Mouse (Mus musculus) heart, adult 2 months (tissue): Measurements from ENCODE around the gene Lrrc7. TPM values are rescaled to one million over a fixed set of nuclear protein-coding genes. Genes with fewer than 3 reads are reported as not detected.
"Not testable (repeated sequence)": the region's sequence is repeated elsewhere in the genome, so short reads cannot be mapped to it uniquely, and the experiment has no call there.

ENCODE experiments used
- DNase-seq, 2 experiments: peaks; one replicate each; pipeline ENCODE4 v3.0.0; 2021
- H3K27ac ChIP-seq: fragments of 200-600 bp; 2 replicates; pipeline ENCODE4 v1.8.1; 2022
- H3K27me3 ChIP-seq: fragments of 200-500 bp; 2 replicates; pipeline ENCODE4 v1.6.1; 2012; ENCODE audit warnings: mild to moderate bottlenecking, low read length, inconsistent platforms, mixed read lengths; ENCODE audit not compliant: control insufficient read depth, insufficient read depth
- H3K36me3 ChIP-seq: fragments of 200-500 bp; 2 replicates; pipeline ENCODE4 v1.6.1; 2012; ENCODE audit warnings: low read length, inconsistent platforms; ENCODE audit not compliant: control insufficient read depth, insufficient read depth
- H3K4me1 ChIP-seq: fragments of 200-500 bp; 2 replicates; pipeline ENCODE4 v1.6.1; 2011; ENCODE audit warnings: low read length; ENCODE audit not compliant: control insufficient read depth, insufficient read depth
- H3K4me3 ChIP-seq: fragments of 200-600 bp; 2 replicates; pipeline ENCODE4 v1.8.1; 2022
- H3K79me2 ChIP-seq: fragments of 200-500 bp; replicated peaks from 2 replicates; pipeline ENCODE4 v1.6.1; 2012; ENCODE audit warnings: mild to moderate bottlenecking, inconsistent platforms, low read length, moderate library complexity, mixed read lengths; ENCODE audit not compliant: control insufficient read depth, insufficient read depth
- H3K9ac ChIP-seq: fragments of 200-500 bp; 2 replicates; pipeline ENCODE4 v1.6.1; 2012; ENCODE audit warnings: low read depth, mild to moderate bottlenecking, control low read depth, inconsistent platforms, low read length, mixed read lengths
- CTCF ChIP-seq: fragments of 200-600 bp; IDR thresholded peaks from 2 replicates; pipeline ENCODE4 v1.8.1; 2022; ENCODE audit warnings: antibody characterized with exemption, mild to moderate bottlenecking, moderate library complexity
- EP300 ChIP-seq: fragments of 200-500 bp; IDR thresholded peaks from 2 replicates; pipeline ENCODE4 v1.6.1; 2011; ENCODE audit warnings: low read depth, low read length, control low read depth; ENCODE audit not compliant: insufficient read depth
- POLR2A ChIP-seq: fragments of 200-500 bp; IDR thresholded peaks from 2 replicates; pipeline ENCODE4 v1.6.1; 2011; ENCODE audit warnings: mild to moderate bottlenecking, low read depth, low read length, control low read depth; ENCODE audit not compliant: insufficient read depth
- WGBS: fragments of 180-500 bp; shearing (Covaris S2); methylation state at CpG from one replicate; pipeline ENCODE4 v1.1.7; 2018; 5-methylcytosine and 5-hydroxymethylcytosine counted together
- intact Hi-C: fragments of 180-260 bp; cut with DNase I; formaldehyde crosslinking; loops from one replicate; pipeline ENCODE4 v1.15.1; 2025
- polyA plus RNA-seq: library from polyadenylated mRNA; depleted of rRNA; stranded (reverse); fragments of >200 nt; gene quantifications from 2 replicates; pipeline ENCODE4 v1.2.3, GENCODE M21; 2012
- total RNA-seq, 2 experiments: library from RNA; stranded (reverse); gene quantifications; 2 replicates each; pipeline ENCODE4 v1.2.3; 2021

Gene Lrrc7
- total and polyA plus RNA-seq, 3 experiments = 0.11 TPM; not detected in 2

DNA sequence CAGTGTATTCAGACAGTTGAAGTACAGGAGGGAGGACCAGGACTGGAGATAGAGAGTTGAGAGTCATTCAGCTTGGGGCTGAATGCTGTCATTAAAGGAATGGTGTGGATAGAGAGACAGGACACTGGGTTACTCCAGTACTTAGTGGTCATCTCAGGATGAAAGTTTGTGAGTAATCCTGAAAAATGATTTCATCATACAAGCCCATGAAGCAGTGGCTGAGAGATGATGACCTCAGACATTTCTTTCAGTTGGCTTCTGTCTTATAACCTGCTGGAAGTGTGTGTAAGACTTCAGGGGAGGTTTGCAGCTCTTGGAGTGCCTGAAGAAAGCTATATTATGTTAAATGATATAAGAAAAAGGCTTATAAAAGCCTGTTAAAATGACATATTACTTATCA is 430.8 kb downstream of the Lrrc7 start:
- Histone ChIP-seq H3K27ac (no peak overlapping the region), H3K27me3 (no peaks in the 10 kb centered on the region), H3K79me2 (no peaks in the 10 kb centered on the region), H3K4me1 (no peaks in the 10 kb centered on the region), H3K4me3 (no peak overlapping the region), H3K9ac (no peak overlapping the region), H3K36me3 (no peaks in the 10 kb centered on the region)
- DNase-seq = no peak
- intact Hi-C loops = no loop called here
- TF ChIP-seq CTCF (no peak), POLR2A (no peak), EP300 (no peak)

GRCm38 (mm10) chr3:158122899-158123298 is 439.1 kb downstream of the Lrrc7 start:
- no peak for DNase-seq
- Histone ChIP-seq H3K27me3 (no peaks in the 10 kb centered on the region), H3K36me3 (no peaks in the 10 kb centered on the region), H3K9ac (no peak overlapping the region), H3K4me3 (no peak overlapping the region), H3K79me2 (no peaks in the 10 kb centered on the region), H3K27ac (no peak overlapping the region), H3K4me1 (no peaks in the 10 kb centered on the region)
- intact Hi-C loops = no loop called here
- TF ChIP-seq POLR2A = no peak
- TF ChIP-seq CTCF = no peak
- no peak for TF ChIP-seq EP300
- 34% methylated on average over 3 of the region's 3 CpGs for WGBS

- Histone ChIP-seq H3K79me2 (no peaks in the 10 kb centered on the region), H3K36me3 (no peaks in the 10 kb centered on the region), H3K27ac (no peak overlapping the region), H3K4me1 (no peaks in the 10 kb centered on the region), H3K4me3 (no peak overlapping the region), H3K27me3 (no peaks in the 10 kb centered on the region), H3K9ac (no peak overlapping the region)
- WGBS = 81% methylated on average over 1 of the region's 1 CpGs
- DNase-seq = no peak
- TF ChIP-seq EP300 = no peak
- TF ChIP-seq CTCF = no peak
- TF ChIP-seq POLR2A = no peak
- intact Hi-C loops = no loop called here
Measured at GRCm38 (mm10) chr3:158105260-158105659, 456.8 kb downstream of the Lrrc7 start.

GRCm38 (mm10) chr3:158103467-158103866 is 458.6 kb downstream of the Lrrc7 start:
- intact Hi-C loops = no loop called here
- H3K27me3 ChIP-seq = no peaks in the 10 kb centered on the region
- no peaks in the 10 kb centered on the region for H3K79me2 ChIP-seq
- H3K4me3 ChIP-seq = no peak overlapping the region
- no peak overlapping the region for H3K27ac ChIP-seq
- no peaks in the 10 kb centered on the region for H3K36me3 ChIP-seq
- TF ChIP-seq CTCF (no peak), POLR2A (no peak), EP300 (no peak)
- 65% methylated on average over 2 of the region's 2 CpGs for whole genome bisulfite sequencing
- DNase-seq = no peak
- H3K9ac ChIP-seq = no peak overlapping the region
- H3K4me1 ChIP-seq = no peaks in the 10 kb centered on the region

- H3K79me2 ChIP-seq, H3K27ac ChIP-seq, H3K4me3 ChIP-seq, DNase-seq, H3K9ac ChIP-seq, intact Hi-C loops, H3K4me1 ChIP-seq, H3K27me3 ChIP-seq, H3K36me3 ChIP-seq: not testable (repeated sequence)
- 47% methylated on average over 1 of the region's 1 CpGs for WGBS
Measured at GRCm38 (mm10) chr3:158102530-158102929, 459.5 kb downstream of the Lrrc7 start.

- intact Hi-C loops, H3K4me3 ChIP-seq: not testable (repeated sequence)
- WGBS = 78% methylated on average over 10 of the region's 10 CpGs
Measured at GRCm38 (mm10) chr3:158102043-158102442, 460.0 kb downstream of the Lrrc7 start.

GRCm38 (mm10) chr3:158093919-158094318 is 468.1 kb downstream of the Lrrc7 start:
- Histone ChIP-seq H3K27ac (no peak overlapping the region), H3K27me3 (no peaks in the 10 kb centered on the region), H3K36me3 (no peaks in the 10 kb centered on the region), H3K79me2 (no peaks in the 10 kb centered on the region), H3K9ac (no peak overlapping the region), H3K4me1 (no peaks in the 10 kb centered on the region), H3K4me3 (no peak overlapping the region)
- TF ChIP-seq CTCF (no peak), POLR2A (no peak), EP300 (no peak)
- WGBS = 64% methylated on average over 4 of the region's 4 CpGs
- intact Hi-C loops = no loop called here
- no peak for DNase-seq

More at GRCm38 (mm10) chr3:158102043-158102442, 460.0 kb downstream of the Lrrc7 start:
- not testable (repeated sequence) for H3K27ac ChIP-seq, DNase-seq, H3K4me1 ChIP-seq, H3K36me3 ChIP-seq, H3K79me2 ChIP-seq, H3K27me3 ChIP-seq, H3K9ac ChIP-seq
